ENCODE assay signal across 8 mouse cellular contexts in genomic region chr19:10709360-10710087, GRCm38 (mm10). TPM values are rescaled to one million over a fixed set of nuclear protein-coding genes. Genes with fewer than 3 reads are reported as not detected.
A peak's percentile ranks its signal among the peaks of the same experiment; 100 is the strongest.
DNase-seq lines count a peak whose midpoint lies in the region; ATAC-seq lines count a peak whose summit lies in the region.

No protein-coding gene starts in this region.

- H3K4me2 ChIP-seq in intestine, embryonic 15.5 days (replicated peaks), result no peak overlapping the region

- 25% methylated on average over 8 of the region's 8 CpGs for WGBS in intestine, embryonic 15.5 days

- peaks cover 9% of the 10 kb centered on the region for H3K4me1 ChIP-seq in intestine, embryonic 15.5 days (replicated peaks)

- intact Hi-C loops in gastrocnemius, postnatal 36 days (cut with DNase I), result loop anchor here (1.0 to 5.0 kb wide), 2 partner anchors 31 to 42 kb away; partner anchors contain the start of gene Pga5
- intact Hi-C loops in left cerebral cortex, postnatal 14 days (cut with DNase I), result loop anchor here (2.0 to 10.0 kb wide), 2 partner anchors 31 to 245 kb away; partner anchors contain the start of gene Pga5

- DNase-seq in adrenal gland, adult 18-20 months (ENCODE audit: low spot score in 2 of 2), result peak; percentile 93 to 95
- DNase-seq in embryo, embryonic 11 days, result peak; percentile 86
- peak; percentile 93 to 98 for DNase-seq in gastrocnemius, postnatal 36 days
- peak; percentile 98 to 99 for DNase-seq in left cerebral cortex, postnatal 14 days (ENCODE audit: low spot score in 2 of 2)
- peak; percentile 91 for DNase-seq in mesoderm, embryonic 11.5 days (ENCODE audit: low read depth, low spot score)
- peak; percentile 95 to 97 for DNase-seq in right cerebral cortex, postnatal 36 days (ENCODE audit: low spot score in 2 of 2)
- DNase-seq in urinary bladder, postnatal 4 days (ENCODE audit: low spot score in 2 of 2), result peak; percentile 86 to 94

- peak; percentile 85 for ATAC-seq in intestine, embryonic 15.5 days

- no peaks in the 10 kb centered on the region for H3K9me3 ChIP-seq in intestine, embryonic 15.5 days

- no peak overlapping the region for H3K4me3 ChIP-seq in intestine, embryonic 15.5 days (replicated peaks)

- H3K9ac ChIP-seq in intestine, embryonic 15.5 days, result no peak overlapping the region

- peaks cover 33% of the 10 kb centered on the region for H3K36me3 ChIP-seq in intestine, embryonic 15.5 days

- H3K27me3 ChIP-seq in intestine, embryonic 15.5 days (replicated peaks), result no peaks in the 10 kb centered on the region

- peak overlapping the region; percentile 42; the same call in 1 of the 2 replicates for H3K27ac ChIP-seq in intestine, embryonic 15.5 days

RNA-seq across cellular contexts. Expression of gene Vps37c, which starts 21.0 kb away (rescaled TPM):
- 10 to 100 TPM; 19.3 to 26.8 TPM for total RNA-seq in adrenal gland, adult 18-20 months (2021)
- 10 to 100 TPM; 16.1 to 21.6 TPM for total RNA-seq in gastrocnemius, postnatal 36 days (2021)
- polyA plus RNA-seq in intestine, embryonic 15.5 days (2015; fragmentation: Nextera tagmentation; extraction: Ambion mirVana), result 28.1 and 28.7 TPM in 2 replicates
- 10 to 100 TPM; 29.3 to 32.5 TPM for total RNA-seq in left cerebral cortex, postnatal 14 days (2021)

RNA-seq across cellular contexts. Expression of gene Cd5, which starts 29.3 kb away (rescaled TPM):
- total RNA-seq in adrenal gland, adult 18-20 months (2021), result under 1 TPM in 1 of 2 experiments, not detected in 1; 0.38 TPM
- total RNA-seq in gastrocnemius, postnatal 36 days (2021), result under 1 TPM in 1 of 2 experiments, not detected in 1; 0.59 TPM
- polyA plus RNA-seq in intestine, embryonic 15.5 days (2015; fragmentation: Nextera tagmentation; extraction: Ambion mirVana), result 0.10 and 0.13 TPM in 2 replicates
- total RNA-seq in left cerebral cortex, postnatal 14 days (2021), result under 1 TPM; 0.17 to 0.22 TPM

RNA-seq across cellular contexts. Expression of gene Pga5, which starts 31.7 kb away (rescaled TPM):
- not detected for total RNA-seq in adrenal gland, adult 18-20 months (2021)
- not detected for total RNA-seq in gastrocnemius, postnatal 36 days (2021)
- polyA plus RNA-seq in intestine, embryonic 15.5 days (2015; fragmentation: Nextera tagmentation; extraction: Ambion mirVana), result 0.39 and 0.61 TPM in 2 replicates
- not detected for total RNA-seq in left cerebral cortex, postnatal 14 days (2021)
